Mouse (Mus musculus): ENCODE results near the gene Ankfy1.

- no peak for TF ChIP-seq CTCF (IDR thresholded peaks at IDR 0.05; ENCODE audit: low read depth)
- TF ChIP-seq EP300 (IDR thresholded peaks at IDR 0.05; ENCODE audit: low read depth) = no peak
These were observed 102.2 kb downstream of the Ankfy1 start for GRCm38 (mm10) chr11:72792033-72792432.
